Mouse (Mus musculus) heart, postnatal 0 days (tissue): ENCODE data around the gene Atp6v0a1. TPM values are rescaled to one million over a fixed set of nuclear protein-coding genes. Genes with fewer than 3 reads are reported as not detected.

ENCODE experiments used
- ATAC-seq: fragments of 200-750 bp; cut with Nextera tagmentation; 2 replicates; pipeline ENCODE4 v1.8.0; 2017; ENCODE audit warnings: low read depth, moderate number of reproducible peaks, moderate library complexity; ENCODE audit not compliant: insufficient read depth
- DNase-seq: peaks from one replicate; pipeline ENCODE4 v3.0.0-alpha.2; 2016; ENCODE audit warnings: low spot score
- H3K27ac ChIP-seq: fragments of 300-500 bp; sonication (generic); 2 replicates; pipeline ENCODE4 v1.5.1; 2014; ENCODE audit warnings: low read depth, mild to moderate bottlenecking
- H3K27me3 ChIP-seq: fragments of 300-500 bp; sonication (generic); 2 replicates; pipeline ENCODE4 v1.6.1; 2014; ENCODE audit warnings: low read length, mixed read lengths; ENCODE audit not compliant: control insufficient read depth, insufficient read depth
- H3K36me3 ChIP-seq: fragments of 300-500 bp; sonication (generic); replicated peaks from 2 replicates; pipeline ENCODE4 v1.6.1; 2014; ENCODE audit warnings: low read length, mixed read lengths; ENCODE audit not compliant: control insufficient read depth, insufficient read depth
- H3K4me1 ChIP-seq: fragments of 300-500 bp; sonication (generic); 2 replicates; pipeline ENCODE4 v1.6.1; 2014; ENCODE audit warnings: antibody characterized with exemption; ENCODE audit not compliant: control insufficient read depth, insufficient read depth
- H3K4me2 ChIP-seq: fragments of 300-500 bp; sonication (generic); 2 replicates; pipeline ENCODE4 v1.6.1; 2014; ENCODE audit warnings: low read depth, mild to moderate bottlenecking, low read length, moderate library complexity
- H3K4me3 ChIP-seq: fragments of 300-500 bp; sonication (generic); 2 replicates; pipeline ENCODE4 v1.5.1; 2014; ENCODE audit warnings: low read depth, low read length
- H3K9ac ChIP-seq: fragments of 300-500 bp; sonication (generic); replicated peaks from 2 replicates; pipeline ENCODE4 v1.6.1; 2014; ENCODE audit warnings: low read depth, low read length, mixed read lengths
- H3K9me3 ChIP-seq: fragments of 300-500 bp; sonication (generic); replicated peaks from 2 replicates; pipeline ENCODE4 v1.6.1; 2016; ENCODE audit warnings: low read length; ENCODE audit not compliant: control insufficient read depth
- CTCF ChIP-seq: IDR thresholded peaks from 2 replicates; pipeline ENCODE4 v1.5.1; 2016; ENCODE audit warnings: antibody characterized with exemption, control low read depth, low read depth
- EP300 ChIP-seq: IDR thresholded peaks from 2 replicates; pipeline ENCODE4 v1.6.1; 2016; ENCODE audit warnings: antibody characterized with exemption, low read depth
- WGBS: fragments of 180-500 bp; shearing (Covaris S2); extraction: QIAGEN DNeasy Blood & Tissue Kit; methylation state at CpG from one replicate; pipeline ENCODE4 v1.1.7; 2014; 5-methylcytosine and 5-hydroxymethylcytosine counted together
- polyA plus RNA-seq: library from polyadenylated mRNA; unstranded; fragments of >200 nt; fragmentation: Nextera tagmentation; extraction: Ambion mirVana; gene quantifications from 2 replicates; pipeline ENCODE4 v1.2.1, GENCODE M21; 2015
- total RNA-seq: library from RNA; depleted of rRNA; stranded (reverse); fragments of >200 nt; gene quantifications from 2 replicates; pipeline ENCODE4 v1.2.3, GENCODE M21; 2014; ENCODE audit warnings: low replicate concordance

The Atp6v0a1 gene
- total and polyA plus RNA-seq, 2 experiments from 2014 or later = 50.3 to 57.1 TPM

DNA sequence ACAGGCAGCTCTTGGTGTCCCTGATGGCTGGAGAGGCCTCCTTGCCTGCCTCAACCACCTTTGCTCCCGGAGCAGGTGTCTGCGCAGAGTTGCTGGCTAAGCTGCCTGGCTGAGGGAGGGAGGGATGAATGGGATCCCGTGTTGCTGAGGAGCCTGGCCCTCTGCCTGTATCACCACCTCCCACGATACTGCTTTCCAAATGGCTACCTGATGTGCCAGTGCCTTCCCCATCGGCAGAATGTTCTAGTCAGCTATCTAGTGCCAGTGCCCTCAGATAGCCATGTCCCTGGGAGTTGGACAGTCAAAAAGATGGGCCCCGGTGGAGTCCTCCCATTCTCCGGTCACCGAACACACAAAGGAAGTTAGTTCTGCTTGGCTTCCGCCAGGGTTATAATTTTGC is 41.1 kb downstream of the Atp6v0a1 start:
- Histone ChIP-seq H3K36me3 (peaks cover 76% of the 10 kb centered on the region), H3K27me3 (no peaks in the 10 kb centered on the region), H3K4me1 (no peaks in the 10 kb centered on the region), H3K4me2 (no peak overlapping the region), H3K27ac (no peak overlapping the region), H3K9ac (no peak overlapping the region), H3K9me3 (no peaks in the 10 kb centered on the region), H3K4me3 (no peak overlapping the region)
- ATAC-seq (no peak), DNase-seq (no peak)
- 79% methylated on average over 9 of the region's 9 CpGs for WGBS
- TF ChIP-seq CTCF = no peak
- TF ChIP-seq EP300 = no peak

DNA sequence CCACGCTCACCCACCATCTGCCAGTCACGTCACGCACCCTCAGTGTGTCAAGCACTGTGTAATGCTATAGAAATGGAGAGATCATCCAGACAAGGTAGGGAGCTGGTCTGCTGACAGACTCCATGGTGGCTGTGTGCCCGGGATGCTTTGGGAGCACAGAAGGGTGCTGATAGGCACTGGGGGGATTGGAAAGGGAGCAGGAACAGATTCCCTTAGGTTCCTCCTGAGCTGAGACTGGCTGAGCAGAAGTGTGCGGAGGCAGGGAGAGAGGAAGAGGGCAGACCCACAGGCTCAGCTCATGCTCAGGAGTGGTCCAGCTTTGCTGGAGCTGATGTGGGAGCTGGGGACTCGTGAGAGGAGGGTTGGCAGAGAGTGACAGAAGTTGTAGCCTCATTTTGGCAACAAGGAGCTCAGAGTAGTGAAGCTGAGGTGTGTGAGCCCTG is 41.8 kb downstream of the Atp6v0a1 start:
- Histone ChIP-seq H3K9me3 (no peaks in the 10 kb centered on the region), H3K36me3 (peaks cover 74% of the 10 kb centered on the region), H3K4me2 (no peak overlapping the region), H3K4me3 (no peak overlapping the region), H3K27me3 (no peaks in the 10 kb centered on the region), H3K4me1 (peaks cover 2% of the 10 kb centered on the region; the same call in 1 of the 2 replicates), H3K9ac (no peak overlapping the region), H3K27ac (0 out of 2 replicates have a peak overlapping the region, but pooled peaks have one; percentile 0)
- TF ChIP-seq CTCF = no peak
- WGBS = 60% methylated on average over 6 of the region's 6 CpGs
- peak; percentile 42; the same call in 1 of the 2 replicates for ATAC-seq
- no peak for DNase-seq

DNA sequence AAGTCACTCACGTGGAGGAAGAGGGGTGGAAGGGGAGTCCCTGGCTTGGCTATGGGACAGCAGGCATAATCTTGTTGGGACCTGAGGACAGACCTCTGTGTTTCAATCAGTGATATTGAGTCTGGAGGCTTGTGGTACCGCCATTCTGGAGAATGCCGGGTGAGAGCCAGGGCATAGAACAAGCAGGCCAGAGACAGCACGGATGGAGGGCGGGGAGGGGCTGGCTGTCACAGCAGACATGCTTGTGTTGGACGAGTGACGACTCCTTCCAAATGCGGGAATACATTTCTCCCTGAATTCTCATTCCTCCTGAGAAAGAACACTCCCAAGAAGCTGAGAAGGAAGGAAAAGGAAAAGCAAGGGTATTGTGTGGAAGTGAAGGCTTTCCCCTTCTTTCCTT is 42.4 kb downstream of the Atp6v0a1 start:
- peaks cover 69% of the 10 kb centered on the region for H3K36me3 ChIP-seq
- H3K4me1 ChIP-seq = peaks cover 7% of the 10 kb centered on the region; the same call in 1 of the 2 replicates
- 69% methylated on average over 8 of the region's 8 CpGs for WGBS
- H3K9me3 ChIP-seq = no peaks in the 10 kb centered on the region
- no peak overlapping the region for H3K4me2 ChIP-seq
- H3K9ac ChIP-seq = no peak overlapping the region
- ATAC-seq (no peak), DNase-seq (no peak)
- no peak overlapping the region for H3K4me3 ChIP-seq
- H3K27me3 ChIP-seq = no peaks in the 10 kb centered on the region
- no peak for TF ChIP-seq CTCF
- no peak for TF ChIP-seq EP300
- no peak overlapping the region for H3K27ac ChIP-seq

DNA sequence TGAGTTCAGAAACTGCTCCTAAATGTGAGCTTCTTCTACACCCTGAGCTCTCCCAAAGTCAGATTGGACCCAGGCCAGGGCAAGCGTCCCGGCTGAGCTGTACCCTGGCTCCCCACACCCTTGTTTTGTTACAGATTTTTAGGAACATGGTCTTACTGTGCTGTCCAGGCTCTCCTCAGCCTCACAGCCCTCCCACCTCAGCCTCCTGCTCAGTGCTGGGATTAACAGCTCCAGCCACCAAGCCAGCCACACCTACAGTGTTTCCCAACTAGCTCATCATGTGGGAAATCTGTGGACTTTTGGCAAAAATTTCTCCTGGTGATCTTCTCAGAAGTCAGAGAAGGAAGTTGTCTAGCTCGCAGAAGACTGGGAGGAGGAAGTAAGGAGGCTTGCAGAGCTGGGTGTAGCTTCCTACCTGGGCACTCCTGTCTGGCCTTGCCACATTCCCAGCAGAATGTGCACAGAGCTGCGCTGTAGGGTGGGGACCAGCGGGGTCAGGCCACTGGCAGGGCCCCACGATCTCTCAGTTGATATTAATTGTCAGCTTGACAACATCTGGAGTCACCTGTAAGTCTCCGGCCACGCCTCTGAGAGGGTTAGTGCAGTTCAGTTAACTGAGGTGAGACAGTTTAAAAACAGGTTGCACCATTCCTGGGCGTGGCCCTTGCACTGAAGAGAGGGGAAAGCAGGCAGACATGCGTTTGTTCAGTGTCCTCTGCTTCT is 43.7 kb downstream of the Atp6v0a1 start:
- WGBS = 80% methylated on average over 10 of the region's 10 CpGs
- H3K9me3 ChIP-seq = no peaks in the 10 kb centered on the region
- ATAC-seq (no peak), DNase-seq (no peak)
- H3K27ac ChIP-seq = peak overlapping the region; percentile 59
- H3K9ac ChIP-seq = no peak overlapping the region
- no peak for TF ChIP-seq CTCF
- no peak for TF ChIP-seq EP300
- H3K4me3 ChIP-seq = no peak overlapping the region
- H3K36me3 ChIP-seq = peaks cover 56% of the 10 kb centered on the region
- peaks cover 18% of the 10 kb centered on the region for H3K4me1 ChIP-seq
- H3K4me2 ChIP-seq = no peak overlapping the region
- H3K27me3 ChIP-seq = no peaks in the 10 kb centered on the region

DNA sequence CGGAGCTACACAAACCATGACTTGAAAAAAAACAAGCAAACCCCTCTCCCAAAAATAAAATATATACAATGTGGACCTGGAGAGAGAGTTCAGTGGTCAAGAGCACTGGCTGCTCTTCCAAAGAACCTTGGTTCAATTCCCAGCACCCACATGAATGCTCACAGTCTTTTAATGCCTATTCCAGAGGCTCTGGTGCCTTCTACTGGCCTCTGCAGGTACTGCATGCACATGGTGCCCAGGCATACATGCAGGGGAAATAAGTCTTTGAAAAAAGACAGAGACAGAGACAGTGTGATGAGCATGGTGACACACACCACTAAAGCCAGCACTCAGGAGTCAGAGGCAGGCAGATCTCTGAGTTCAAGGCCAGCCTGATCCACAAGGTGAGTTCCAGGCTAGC is 44.7 kb downstream of the Atp6v0a1 start:
- Histone ChIP-seq H3K27ac (no peak overlapping the region), H3K4me2 (no peak overlapping the region), H3K27me3 (no peaks in the 10 kb centered on the region), H3K9ac (no peak overlapping the region), H3K36me3 (peaks cover 45% of the 10 kb centered on the region), H3K4me3 (no peak overlapping the region), H3K4me1 (peaks cover 24% of the 10 kb centered on the region), H3K9me3 (no peaks in the 10 kb centered on the region)
- 100% methylated on average over 1 of the region's 1 CpGs for WGBS
- TF ChIP-seq EP300 (no peak), CTCF (peak; percentile 32)
- DNase-seq (no peak), ATAC-seq (no peak)
